Mouse (Mus musculus) gastrocnemius, postnatal 25 days (tissue): ENCODE measurements around the gene Adamts13. TPM values are rescaled to one million over a fixed set of nuclear protein-coding genes. Genes with fewer than 3 reads are reported as not detected.

Experiments used
- DNase-seq: peaks from one replicate; pipeline ENCODE4 v3.0.0; 2022
- long read RNA-seq, 2 experiments: library from polyadenylated mRNA; stranded (forward); transcript quantifications; one replicate each; pipeline ENCODE4 v2.0.0; 2021
- total RNA-seq, 2 experiments: library from RNA; stranded (reverse); gene quantifications; 1 replicate in 1 of 2; 2 replicates in 1 of 2; pipeline ENCODE4 v1.2.3; 2021

The Adamts13 gene
- total RNA-seq, result not detected
- long read RNA-seq, experiment 1, result 0 reads
- long read RNA-seq, experiment 2, result 0 reads

- no peak for DNase-seq
These were observed at the start of gene Adamts13 for GRCm38 (mm10) chr2:26973116-26973515. Gene Adamts13 (plus strand): TSS chr2:26973416.

- no peak for DNase-seq
These were observed 45.3 kb upstream of the Adamts13 start for GRCm38 (mm10) chr2:26927745-26928476.

GRCm38 (mm10) chr2:26930390-26930789, 42.8 kb upstream of the Adamts13 start:
- DNase-seq, result no peak

- DNase-seq, result no peak
These were observed 40.5 kb upstream of the Adamts13 start for GRCm38 (mm10) chr2:26932473-26933303.

GRCm38 (mm10) chr2:26933304-26934055, 39.7 kb upstream of the Adamts13 start, which contains the start of the genes Surf4 and Stkld1:
Gene Surf4 (minus strand): TSS chr2:26933928.
Gene Stkld1 (plus strand): TSS chr2:26934047.
- peak; percentile 96 for DNase-seq

- DNase-seq, result no peak
These were observed 37.9 kb upstream of the Adamts13 start for GRCm38 (mm10) chr2:26935286-26935685.

- no peak for DNase-seq
These were observed 36.8 kb upstream of the Adamts13 start for GRCm38 (mm10) chr2:26936425-26936824.

GRCm38 (mm10) chr2:26941539-26941938, 31.7 kb upstream of the Adamts13 start:
- no peak for DNase-seq

GRCm38 (mm10) chr2:26943253-26943652, 30.0 kb upstream of the Adamts13 start:
- no peak for DNase-seq

- DNase-seq, result no peak
These were observed 22.8 kb upstream of the Adamts13 start for GRCm38 (mm10) chr2:26950411-26950810.

- DNase-seq, result no peak
These were observed 21.8 kb upstream of the Adamts13 start for GRCm38 (mm10) chr2:26951346-26951905.

- DNase-seq, result no peak
These were observed 21.0 kb upstream of the Adamts13 start for GRCm38 (mm10) chr2:26952193-26952592.

GRCm38 (mm10) chr2:26952866-26953265, 20.4 kb upstream of the Adamts13 start:
- DNase-seq, result no peak

- DNase-seq, result no peak
These were observed 18.4 kb upstream of the Adamts13 start for GRCm38 (mm10) chr2:26954735-26955395.

- DNase-seq, result no peak
These were observed 16.3 kb upstream of the Adamts13 start for GRCm38 (mm10) chr2:26956811-26957487.

- no peak for DNase-seq
These were observed 15.7 kb upstream of the Adamts13 start for GRCm38 (mm10) chr2:26957488-26957859.

GRCm38 (mm10) chr2:26960756-26961155, 12.5 kb upstream of the Adamts13 start:
- no peak for DNase-seq

- DNase-seq, result peak; percentile 90
These were observed 9.1 kb upstream of the Adamts13 start, which contains the start of gene Rexo4 for GRCm38 (mm10) chr2:26963923-26964723. Gene Rexo4 (minus strand): TSS chr2:26964386.

- DNase-seq, result no peak
These were observed 8.4 kb upstream of the Adamts13 start for GRCm38 (mm10) chr2:26964724-26965370.
